Mouse (Mus musculus) embryo, embryonic 11 days (tissue): ENCODE measurements around the gene Olfr766-ps1.
"Not testable (repeated sequence)": the region's sequence is repeated elsewhere in the genome, so short reads cannot be mapped to it uniquely, and the experiment has no call there.

Experiments used
- DNase-seq: peaks from one replicate; pipeline ENCODE4 v3.0.0-alpha.2; 2015

Gene Olfr766-ps1

GRCm38 (mm10) chr10:129068877-129069276 is at the start of gene Olfr766-ps1:
Gene Olfr766-ps1 (minus strand): TSS chr10:129068977.
- no peak for DNase-seq

DNA sequence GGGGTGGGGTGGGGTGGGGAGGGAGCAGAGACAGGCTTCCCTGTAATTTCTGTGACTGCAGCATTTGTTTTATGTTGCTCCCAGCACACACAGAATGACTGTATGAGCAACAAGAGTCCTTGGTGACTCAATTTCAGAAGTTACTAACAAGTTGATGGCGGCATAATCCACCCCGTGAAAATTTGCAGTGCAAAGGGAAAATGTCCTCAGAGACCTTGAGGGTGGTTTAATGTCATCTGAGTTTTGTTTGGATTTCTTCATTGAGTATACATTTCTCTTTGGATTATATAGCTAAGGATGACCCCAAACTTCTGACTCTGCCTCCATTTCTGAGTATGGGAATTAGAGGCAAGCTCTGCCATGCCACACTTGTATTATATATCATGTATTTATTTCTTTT is 49.0 kb upstream of the Olfr766-ps1 start, which contains the start of gene Olfr769:
Gene Olfr769, minus strand, starts transcription at position 101 of the 400 bp plus-strand sequence.
- DNase-seq, result no peak

DNA sequence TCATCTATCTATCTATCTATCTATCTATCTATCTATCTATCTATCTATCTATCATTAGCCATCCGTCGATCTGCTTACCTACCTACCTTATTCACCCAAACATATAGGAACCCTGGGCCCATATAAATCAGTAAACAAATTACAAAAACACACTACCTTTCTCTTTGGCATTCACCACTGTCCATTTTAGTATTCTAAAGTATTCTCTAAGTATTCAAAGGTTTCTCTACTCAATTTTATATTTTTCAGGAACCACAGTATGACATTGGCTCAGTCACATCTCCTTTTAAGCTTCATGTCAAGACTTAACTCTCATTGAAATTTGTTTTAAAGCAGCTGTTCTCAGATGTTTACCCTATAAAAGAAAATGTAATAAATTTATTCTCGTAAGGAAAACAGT is 46.4 kb upstream of the Olfr766-ps1 start:
- no peak for DNase-seq

- peak; percentile 1 for DNase-seq
Measured at GRCm38 (mm10) chr10:129101231-129101630, 32.5 kb upstream of the Olfr766-ps1 start.

DNA sequence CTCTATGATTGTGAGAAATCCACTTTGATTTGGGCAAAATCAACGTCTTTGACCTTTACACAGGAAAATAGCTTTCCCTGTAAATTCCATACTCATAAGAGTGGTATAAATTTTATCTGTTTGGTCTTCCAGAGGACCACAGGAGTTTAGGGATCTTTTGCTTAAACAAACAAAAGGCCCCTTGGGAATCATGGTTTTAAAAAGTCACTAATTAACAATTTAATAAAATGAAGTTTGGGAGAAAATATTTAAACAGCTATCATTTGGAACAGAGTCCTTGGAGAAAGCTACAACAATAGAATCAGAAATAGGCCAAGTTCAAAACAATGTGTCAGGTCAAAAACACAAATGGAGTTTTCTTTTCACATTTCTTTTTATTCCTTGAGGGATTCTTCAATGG is 30.5 kb upstream of the Olfr766-ps1 start, which contains the start of gene Olfr768:
Gene Olfr768, minus strand, starts transcription at position 101 of the 400 bp plus-strand sequence.
- no peak for DNase-seq

- not testable (repeated sequence) for DNase-seq
Measured at GRCm38 (mm10) chr10:129082810-129083209, 14.0 kb upstream of the Olfr766-ps1 start, which contains the start of gene Olfr767. Gene Olfr767 (minus strand): TSS chr10:129082910.

DNA sequence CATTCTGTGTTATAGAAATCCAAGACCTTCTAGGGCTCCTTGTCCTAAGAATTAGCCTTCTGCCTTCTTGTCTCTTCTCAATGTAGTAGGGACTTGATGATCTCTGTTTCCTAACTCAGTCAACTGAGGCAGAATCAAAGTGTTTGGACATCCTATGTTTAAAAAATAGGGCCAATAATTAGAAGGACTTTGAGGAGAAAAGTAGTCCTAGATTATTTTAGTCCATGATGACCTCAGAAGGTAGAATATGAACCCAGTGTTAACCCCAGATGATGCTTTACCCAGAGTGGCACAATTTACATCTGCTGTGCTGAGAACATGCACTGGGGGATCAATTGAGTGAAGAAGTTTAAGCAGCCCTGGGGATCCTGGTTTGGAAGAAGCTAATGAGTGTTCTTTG is 18.9 kb downstream of the Olfr766-ps1 start, which contains the start of gene Olfr765:
Gene Olfr765, minus strand, starts transcription at position 101 of the 400 bp plus-strand sequence.
- DNase-seq, result not testable (repeated sequence)

GRCm38 (mm10) chr10:129039796-129040195 is 29.0 kb downstream of the Olfr766-ps1 start, which contains the start of gene Olfr764-ps1:
Gene Olfr764-ps1 (minus strand): TSS chr10:129039896.
- no peak for DNase-seq

DNA sequence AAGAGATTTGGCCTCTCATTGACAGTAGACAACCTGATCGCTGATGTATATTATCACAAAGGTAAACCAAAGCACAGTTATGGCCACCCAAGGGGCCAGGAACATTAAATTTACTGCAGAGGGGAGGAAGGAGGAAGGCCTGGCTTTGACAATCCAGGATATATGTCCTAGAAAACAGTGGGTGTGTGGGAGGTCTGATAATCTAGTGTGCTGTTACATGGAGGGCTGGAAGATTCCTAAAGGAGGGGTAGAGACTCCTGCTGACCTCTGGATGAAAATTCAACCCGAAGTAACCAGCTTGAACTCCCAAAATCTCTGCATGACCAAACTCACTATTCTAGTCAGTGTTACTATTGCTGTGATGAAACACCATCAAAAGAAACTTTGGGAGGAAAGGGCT is 40.4 kb downstream of the Olfr766-ps1 start:
- no peak for DNase-seq

- DNase-seq, result peak; percentile 66
Measured at GRCm38 (mm10) chr10:129026018-129026662, 42.6 kb downstream of the Olfr766-ps1 start.

DNA sequence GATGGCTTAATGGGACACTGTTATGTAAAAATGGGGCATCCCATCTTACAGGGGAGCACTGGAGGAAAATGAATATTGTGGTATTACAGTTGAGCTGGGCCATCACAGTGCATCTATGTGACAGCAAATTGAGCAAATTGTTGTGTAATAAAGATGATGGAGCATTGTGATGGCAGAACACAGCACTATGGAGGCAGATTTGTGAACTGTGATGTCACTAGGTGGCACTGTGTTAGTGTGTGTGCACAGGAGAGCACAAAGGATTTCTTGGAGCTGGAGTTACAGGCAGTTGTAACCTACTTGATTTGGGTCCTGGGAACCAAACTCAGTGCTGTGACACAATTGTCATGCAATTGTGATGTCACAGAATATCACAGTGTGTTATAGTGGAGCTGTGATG is 45.5 kb downstream of the Olfr766-ps1 start:
- DNase-seq, result peak; percentile 3

DNA sequence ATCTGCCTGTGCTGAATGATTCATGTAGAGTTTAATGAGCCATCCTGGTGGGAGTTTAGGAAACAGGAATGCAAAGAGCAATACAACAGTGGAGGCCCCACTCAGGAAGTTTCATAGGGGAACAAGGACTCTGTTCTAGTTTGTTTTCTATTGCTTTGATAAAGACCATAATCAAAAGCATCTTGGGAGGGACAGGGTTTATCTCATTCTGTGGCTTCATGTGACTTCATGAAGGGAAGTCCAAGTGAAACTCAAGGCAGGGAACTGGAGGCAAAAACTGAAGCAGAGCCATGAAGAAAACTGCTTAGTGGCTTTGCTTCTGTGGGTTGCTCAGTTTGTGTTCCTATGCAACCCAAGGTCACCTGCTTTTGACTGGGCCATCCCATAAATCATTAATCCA is 54.3 kb downstream of the Olfr766-ps1 start:
- no peak for DNase-seq
